Mouse (Mus musculus) thymus, postnatal 0 days (tissue): ENCODE data around the gene Olfr640. TPM values are rescaled to one million over a fixed set of nuclear protein-coding genes. Genes with fewer than 3 reads are reported as not detected.

Experiments
- DNase-seq: peaks from one replicate; pipeline ENCODE4 v3.0.0-alpha.2; 2015; ENCODE audit warnings: low spot score
- polyA plus RNA-seq: library from polyadenylated mRNA; unstranded; fragments of >200 nt; fragmentation: Nextera tagmentation; extraction: Ambion mirVana; gene quantifications from 2 replicates; pipeline ENCODE4 v1.2.1, GENCODE M21; 2015

The Olfr640 gene
- not detected in 2 replicates for polyA plus RNA-seq

DNA sequence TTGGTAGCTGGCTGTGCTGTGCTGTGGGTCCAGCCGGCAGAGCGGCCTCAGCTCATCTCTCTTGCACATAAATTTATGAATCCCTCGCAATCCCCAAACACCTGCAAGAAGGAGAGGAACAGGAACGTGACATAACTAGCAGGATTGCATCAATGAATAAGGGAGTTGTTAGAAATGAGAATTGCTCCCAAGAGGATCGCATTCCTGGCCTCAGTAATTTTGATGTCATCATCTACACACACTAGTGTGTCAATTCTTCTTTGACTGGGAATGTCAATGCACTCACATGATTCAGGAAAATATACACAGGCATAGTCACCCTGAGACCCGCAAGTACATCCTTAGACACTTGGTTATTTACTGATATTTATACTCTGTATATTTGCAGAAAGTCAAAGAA is at the start of gene Olfr640:
Gene Olfr640 (minus strand): TSS at position 101 of the 400 bp plus-strand sequence.
- DNase-seq, result no peak

- no peak for DNase-seq
Measured at GRCm38 (mm10) chr7:104071769-104072168, 46.4 kb upstream of the Olfr640 start, which contains the start of gene Olfr644. TSS of gene Olfr644 (minus strand) at chr7:104071869.

DNA sequence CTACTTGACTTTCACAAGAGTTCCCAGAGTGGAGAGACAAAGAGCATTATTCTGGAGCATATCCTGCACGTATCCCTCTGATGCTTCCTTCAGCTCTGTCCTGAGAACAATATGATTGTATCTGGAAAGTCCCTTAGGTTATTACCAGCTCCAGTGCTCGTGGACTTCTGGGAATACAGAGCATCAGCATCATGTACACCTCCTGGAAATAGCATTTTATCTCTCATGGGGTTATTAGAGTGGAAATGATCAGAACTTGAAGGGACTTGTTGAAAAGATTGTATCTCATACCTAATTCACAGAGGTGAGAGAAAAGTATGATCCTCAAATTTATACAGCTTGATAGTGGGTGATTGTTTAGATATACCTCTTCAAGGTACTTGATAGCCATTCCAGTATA is 36.0 kb upstream of the Olfr640 start, which contains the start of gene 4930516K23Rik:
Gene 4930516K23Rik (minus strand): TSS at position 101 of the 400 bp plus-strand sequence.
- DNase-seq, result no peak

DNA sequence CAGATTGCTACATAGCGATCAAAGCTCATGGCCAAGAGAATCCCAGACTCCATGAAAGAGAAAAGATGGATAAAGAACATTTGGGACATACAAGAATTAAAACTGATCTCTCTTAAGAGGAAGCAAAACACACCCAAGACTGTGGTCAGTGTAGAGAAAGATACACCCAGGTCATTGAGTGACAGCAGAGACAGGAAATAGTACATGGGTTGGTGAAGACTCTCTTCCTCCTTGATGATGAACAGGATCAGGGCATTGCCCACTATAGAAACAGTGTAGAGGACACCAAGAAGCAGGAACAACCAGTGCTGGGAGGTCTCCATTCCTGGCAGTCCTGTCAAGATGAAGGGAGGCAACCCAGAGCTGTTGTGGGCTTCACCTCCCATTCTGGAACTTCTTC is 33.8 kb upstream of the Olfr640 start:
- DNase-seq, result no peak

DNA sequence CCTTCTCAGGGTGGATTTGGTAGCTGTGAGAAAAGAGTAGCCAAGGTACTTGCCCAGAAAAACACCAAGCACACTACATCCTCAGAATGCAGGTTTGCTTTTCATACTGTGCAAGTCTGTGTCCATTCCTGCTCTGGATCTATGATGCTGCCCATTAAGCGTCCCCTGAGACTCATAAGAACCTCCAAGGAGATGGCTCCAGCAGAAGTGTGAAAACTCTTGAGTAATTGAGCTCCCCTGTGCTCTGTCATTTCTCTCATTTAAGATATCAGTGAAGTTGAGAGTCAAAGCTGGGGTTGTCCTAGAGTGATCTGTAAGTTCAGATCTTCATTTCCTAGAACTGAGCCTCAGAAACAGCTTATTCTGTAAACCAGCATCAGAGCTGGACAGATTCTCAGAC is 27.2 kb upstream of the Olfr640 start, which contains the start of gene Olfr642:
Gene Olfr642 (minus strand): TSS at position 101 of the 400 bp plus-strand sequence.
- DNase-seq, result no peak

- no peak for DNase-seq
Measured at GRCm38 (mm10) chr7:104050745-104051144, 25.4 kb upstream of the Olfr640 start.

DNA sequence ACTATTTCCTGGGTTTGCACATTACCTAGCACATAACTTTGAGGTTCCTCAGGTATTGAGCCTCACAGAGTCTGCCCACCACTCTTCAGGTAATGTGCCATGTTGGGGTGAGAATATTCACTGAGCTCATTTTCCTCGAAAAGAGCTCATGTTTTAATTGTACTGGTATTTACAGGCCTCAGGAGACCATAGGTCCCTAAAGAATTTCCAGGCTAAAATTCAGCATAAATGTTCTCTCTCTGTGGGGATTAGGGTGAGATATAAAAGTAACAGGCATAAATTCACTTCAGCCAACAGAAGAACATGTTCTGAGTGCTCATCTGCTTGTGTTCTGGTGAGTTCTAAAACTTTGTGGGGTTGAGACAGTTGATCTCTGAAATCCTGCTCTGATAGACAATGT is 9.8 kb upstream of the Olfr640 start, which contains the start of gene Olfr641:
Gene Olfr641 (plus strand): TSS at position 301 of the 400 bp plus-strand sequence.
- DNase-seq, result no peak

GRCm38 (mm10) chr7:104026978-104027377 is 1.6 kb upstream of the Olfr640 start:
- DNase-seq, result no peak

- no peak for DNase-seq
Measured at GRCm38 (mm10) chr7:104021651-104022050, 3.7 kb downstream of the Olfr640 start.

DNA sequence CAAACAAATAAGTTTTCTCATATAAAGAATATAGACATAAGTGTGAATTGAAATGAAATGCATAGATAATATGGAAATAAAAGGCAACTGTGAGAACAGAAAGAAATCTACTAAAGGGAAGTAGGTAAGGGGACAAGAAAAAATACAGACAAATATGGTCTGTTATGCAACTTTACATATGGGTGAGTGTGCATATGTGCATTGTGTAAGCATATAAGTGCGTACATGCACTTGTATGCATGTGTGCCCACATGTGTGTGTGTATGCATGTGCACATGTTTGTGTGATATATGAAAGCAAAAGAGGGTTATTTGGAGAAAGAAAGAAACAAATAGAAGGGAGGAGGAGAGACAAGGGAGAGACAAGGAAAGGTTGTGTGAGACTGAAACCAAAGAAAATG is 6.4 kb downstream of the Olfr640 start:
- no peak for DNase-seq

DNA sequence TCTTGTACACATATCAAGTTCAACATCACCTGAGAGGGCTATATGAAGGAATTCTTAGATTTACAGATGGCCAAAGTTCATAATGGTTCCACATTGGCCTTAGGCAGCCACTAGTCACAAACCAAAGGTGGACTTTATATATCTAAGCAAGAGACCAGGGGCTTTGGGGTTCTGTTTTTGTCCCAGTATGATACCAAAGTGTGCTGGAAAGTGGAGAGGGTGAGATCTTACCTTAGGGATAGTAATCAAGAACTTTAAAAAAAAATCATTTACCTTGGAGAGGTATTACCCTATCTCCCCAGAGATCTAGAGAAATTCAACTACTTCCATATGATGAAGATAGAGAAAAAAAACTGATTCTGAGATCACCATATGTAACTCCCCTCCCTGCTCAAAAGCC is 8.2 kb downstream of the Olfr640 start, which contains the start of gene Olfr639:
Gene Olfr639 (minus strand): TSS at position 101 of the 400 bp plus-strand sequence.
- DNase-seq, result no peak

GRCm38 (mm10) chr7:103999124-103999523 is 26.2 kb downstream of the Olfr640 start:
- DNase-seq, result no peak

GRCm38 (mm10) chr7:103998446-103998845 is 26.9 kb downstream of the Olfr640 start, which contains the start of gene Olfr638:
TSS of gene Olfr638 (plus strand) at chr7:103998746.
- no peak for DNase-seq

GRCm38 (mm10) chr7:103971782-103972181 is 53.6 kb downstream of the Olfr640 start:
- DNase-seq, result no peak

GRCm38 (mm10) chr7:103970852-103971251 is 54.5 kb downstream of the Olfr640 start, which contains the start of gene Olfr635:
TSS of gene Olfr635 (plus strand) at chr7:103971152.
- DNase-seq, result no peak

Other genes with a start within 250 kb of the Olfr640 start
- not detected in 2 replicates for gene Olfr68, start 245.9 kb downstream of the Olfr640 start, polyA plus RNA-seq
- not detected in 2 replicates for gene Olfr67, start 233.8 kb downstream of the Olfr640 start, polyA plus RNA-seq
- gene Hbb-bt, start 211.6 kb downstream of the Olfr640 start, polyA plus RNA-seq, result 224 and 268 TPM in 2 replicates
- 1,063 and 1,204 TPM in 2 replicates for gene Hbb-bs, start 197.5 kb downstream of the Olfr640 start, polyA plus RNA-seq
- not detected in 2 replicates for gene Hbb-bh2, start 185.1 kb downstream of the Olfr640 start, polyA plus RNA-seq
- 0.88 and 1.3 TPM in 2 replicates for gene Hbb-bh1, start 182.4 kb downstream of the Olfr640 start, polyA plus RNA-seq
- gene Hbb-y, start 172.4 kb downstream of the Olfr640 start, polyA plus RNA-seq, result 2.1 and 2.6 TPM in 2 replicates
- gene Olfr66, start 139.3 kb downstream of the Olfr640 start, polyA plus RNA-seq, result not detected in 2 replicates
- gene Olfr64, start 131.1 kb downstream of the Olfr640 start, polyA plus RNA-seq, result not detected in 2 replicates
- not detected in 2 replicates for gene Olfr65, start 122.1 kb downstream of the Olfr640 start, polyA plus RNA-seq
- gene Olfr631, start 96.7 kb downstream of the Olfr640 start, polyA plus RNA-seq, result not detected in 2 replicates
- gene Olfr632, start 91.2 kb downstream of the Olfr640 start, polyA plus RNA-seq, result not detected in 2 replicates
- gene Olfr633, start 81.1 kb downstream of the Olfr640 start, polyA plus RNA-seq, result not detected in 2 replicates
- not detected in 2 replicates for gene Olfr635, start 54.4 kb downstream of the Olfr640 start, polyA plus RNA-seq
- not detected in 2 replicates for gene Olfr638, start 26.8 kb downstream of the Olfr640 start, polyA plus RNA-seq
- 0.01 and 0.03 TPM in 2 replicates for gene Olfr639, start 8.3 kb downstream of the Olfr640 start, polyA plus RNA-seq
- gene Olfr641, start 9.9 kb upstream of the Olfr640 start, polyA plus RNA-seq, result not detected in 2 replicates
- gene Olfr642, start 27.1 kb upstream of the Olfr640 start, polyA plus RNA-seq, result not detected in 2 replicates
- not detected in 2 replicates for gene 4930516K23Rik, start 35.9 kb upstream of the Olfr640 start, polyA plus RNA-seq
- gene Olfr644, start 46.3 kb upstream of the Olfr640 start, polyA plus RNA-seq, result not detected in 2 replicates
- gene Olfr645, start 59.9 kb upstream of the Olfr640 start, polyA plus RNA-seq, result not detected in 2 replicates
- gene Olfr646, start 79.3 kb upstream of the Olfr640 start, polyA plus RNA-seq, result 0.10 TPM in 1 of 2 replicates, not detected in the other
- not detected in 2 replicates for gene Ubqln5, start 104.3 kb upstream of the Olfr640 start, polyA plus RNA-seq
- gene Olfr643, start 111.8 kb upstream of the Olfr640 start, polyA plus RNA-seq, result not detected in 2 replicates
- gene Ubqln3, start 117.7 kb upstream of the Olfr640 start, polyA plus RNA-seq, result 0.10 TPM in 1 of 2 replicates, not detected in the other
- not detected in 2 replicates for gene Ubqlnl, start 125.0 kb upstream of the Olfr640 start, polyA plus RNA-seq
- 0.45 and 0.65 TPM in 2 replicates for gene Olfm5, start 139.3 kb upstream of the Olfr640 start, polyA plus RNA-seq
- 0.08 and 0.10 TPM in 2 replicates for gene Olfr648, start 157.8 kb upstream of the Olfr640 start, polyA plus RNA-seq
- not detected in 2 replicates for gene Olfr649, start 170.4 kb upstream of the Olfr640 start, polyA plus RNA-seq
- gene Trim6, start 193.2 kb upstream of the Olfr640 start, polyA plus RNA-seq, result 0.75 and 0.99 TPM in 2 replicates
- 10.4 and 12.0 TPM in 2 replicates for gene Trim34a, start 218.9 kb upstream of the Olfr640 start, polyA plus RNA-seq